Mouse (Mus musculus) kidney, postnatal 14 days (tissue): ENCODE data around the gene Ctsd.
"Not testable (repeated sequence)": the region's sequence is repeated elsewhere in the genome, so short reads cannot be mapped to it uniquely, and the experiment has no call there.

ENCODE experiments used
- DNase-seq: peaks from one replicate; pipeline ENCODE4 v3.0.0; 2022; ENCODE audit warnings: mixed read lengths

Gene Ctsd

GRCm38 (mm10) chr7:142373641-142374412 lies 14.0 kb downstream of the Ctsd start, which contains the start of gene Ifitm10:
Gene Ifitm10 (minus strand): TSS chr7:142373753.
- no peak for DNase-seq

- DNase-seq = no peak
Measured at GRCm38 (mm10) chr7:142373039-142373438, 14.8 kb downstream of the Ctsd start.

- DNase-seq = no peak
Measured at GRCm38 (mm10) chr7:142371768-142372661, 15.8 kb downstream of the Ctsd start.

GRCm38 (mm10) chr7:142371398-142371767 lies 16.5 kb downstream of the Ctsd start:
- no peak for DNase-seq

- DNase-seq = no peak
Measured at GRCm38 (mm10) chr7:142370937-142371336, 16.9 kb downstream of the Ctsd start.

GRCm38 (mm10) chr7:142369820-142370219 lies 18.0 kb downstream of the Ctsd start:
- no peak for DNase-seq

GRCm38 (mm10) chr7:142368856-142369255 lies 19.0 kb downstream of the Ctsd start:
- DNase-seq = no peak

- DNase-seq = no peak
Measured at GRCm38 (mm10) chr7:142363107-142363506, 24.7 kb downstream of the Ctsd start.

GRCm38 (mm10) chr7:142360743-142361142 lies 27.1 kb downstream of the Ctsd start:
- no peak for DNase-seq

GRCm38 (mm10) chr7:142359129-142359528 lies 28.7 kb downstream of the Ctsd start:
- no peak for DNase-seq

- no peak for DNase-seq
Measured at GRCm38 (mm10) chr7:142357566-142357965, 30.3 kb downstream of the Ctsd start.

GRCm38 (mm10) chr7:142354661-142355233 lies 33.1 kb downstream of the Ctsd start:
- no peak for DNase-seq

GRCm38 (mm10) chr7:142353854-142354253 lies 34.0 kb downstream of the Ctsd start:
- DNase-seq = no peak

GRCm38 (mm10) chr7:142351569-142351968 lies 36.3 kb downstream of the Ctsd start:
- DNase-seq = no peak

GRCm38 (mm10) chr7:142349308-142349961 lies 38.4 kb downstream of the Ctsd start:
- no peak for DNase-seq

GRCm38 (mm10) chr7:142347542-142347941 lies 40.3 kb downstream of the Ctsd start:
- no peak for DNase-seq

- no peak for DNase-seq
Measured at GRCm38 (mm10) chr7:142342247-142342640, 45.6 kb downstream of the Ctsd start.

- no peak for DNase-seq
Measured at GRCm38 (mm10) chr7:142341564-142342246, 46.1 kb downstream of the Ctsd start.

GRCm38 (mm10) chr7:142340269-142340970 lies 47.4 kb downstream of the Ctsd start:
- DNase-seq = no peak

- no peak for DNase-seq
Measured at GRCm38 (mm10) chr7:142335151-142335550, 52.7 kb downstream of the Ctsd start.

GRCm38 (mm10) chr7:142334246-142334645 lies 53.6 kb downstream of the Ctsd start:
- DNase-seq = peak; percentile 87

GRCm38 (mm10) chr7:142332741-142333140 lies 55.1 kb downstream of the Ctsd start:
- not testable (repeated sequence) for DNase-seq
